Mouse (Mus musculus) forebrain, embryonic 12.5 days (tissue): ENCODE data around the gene Doc2g. TPM values are rescaled to one million over a fixed set of nuclear protein-coding genes. Genes with fewer than 3 reads are reported as not detected.

Experiments
- ATAC-seq: fragments of 200-750 bp; cut with Nextera tagmentation; 2 replicates; pipeline ENCODE4 v1.8.0; 2017; ENCODE audit warnings: moderate TSS enrichment; ENCODE audit not compliant: low FRiP score
- H3K27ac ChIP-seq: fragments of 300-500 bp; sonication (generic); 2 replicates; pipeline ENCODE4 v1.5.1; 2016; ENCODE audit warnings: mild to moderate bottlenecking
- H3K27me3 ChIP-seq: fragments of 300-500 bp; sonication (generic); 2 replicates; pipeline ENCODE4 v1.6.1; 2016; ENCODE audit warnings: mild to moderate bottlenecking
- H3K36me3 ChIP-seq: fragments of 300-500 bp; sonication (generic); replicated peaks from 2 replicates; pipeline ENCODE4 v1.6.1; 2016; ENCODE audit warnings: mild to moderate bottlenecking
- H3K4me1 ChIP-seq: fragments of 300-500 bp; sonication (generic); 2 replicates; pipeline ENCODE4 v1.6.1; 2016
- H3K4me2 ChIP-seq: fragments of 300-500 bp; sonication (generic); 2 replicates; pipeline ENCODE4 v1.6.1; 2016; ENCODE audit warnings: mild to moderate bottlenecking, moderate library complexity
- H3K4me3 ChIP-seq: fragments of 300-500 bp; sonication (generic); replicated peaks from 2 replicates; pipeline ENCODE4 v1.5.1; 2016; ENCODE audit warnings: mild to moderate bottlenecking
- H3K9ac ChIP-seq: fragments of 300-500 bp; sonication (generic); 2 replicates; pipeline ENCODE4 v1.6.1; 2016; ENCODE audit warnings: mild to moderate bottlenecking
- H3K9me3 ChIP-seq: fragments of 300-500 bp; sonication (generic); 2 replicates; pipeline ENCODE4 v1.6.1; 2016
- WGBS: fragments of 180-500 bp; shearing (Covaris S2); methylation state at CpG from one replicate; pipeline ENCODE4 v1.1.7; 2016; 5-methylcytosine and 5-hydroxymethylcytosine counted together
- polyA plus RNA-seq: library from polyadenylated mRNA; unstranded; fragments of >200 nt; fragmentation: Nextera tagmentation; extraction: Ambion mirVana; gene quantifications from 2 replicates; pipeline ENCODE4 v1.2.1, GENCODE M21; 2016

Gene Doc2g
- polyA plus RNA-seq, 1 experiment from 2014 or later = 6.3 TPM

GRCm38 (mm10) chr19:3992416-3992815 is 10.7 kb upstream of the Doc2g start, which contains the start of gene Tbx10:
Tbx10 (plus strand) TSS chr19:3992752.
- no peaks in the 10 kb centered on the region for H3K36me3 ChIP-seq
- no peak within 1 kb of the TSS for H3K4me2 ChIP-seq
- no peaks in the 10 kb centered on the region; the same call in 1 of the 2 replicates for H3K4me1 ChIP-seq
- no peak within 1 kb of the TSS for H3K9ac ChIP-seq
- 69% methylated on average over 5 of the region's 5 CpGs for WGBS
- peaks cover 6% of the 10 kb centered on the region; the same call in 1 of the 2 replicates for H3K9me3 ChIP-seq
- ATAC-seq = no peak
- peaks cover 9% of the 10 kb centered on the region for H3K27me3 ChIP-seq
- no peak within 1 kb of the TSS for H3K4me3 ChIP-seq
- H3K27ac ChIP-seq = no peak within 1 kb of the TSS

- no peak overlapping the region for H3K4me3 ChIP-seq
- 64% methylated on average over 6 of the region's 6 CpGs for WGBS
- no peak for ATAC-seq
- no peaks in the 10 kb centered on the region for H3K9me3 ChIP-seq
- H3K36me3 ChIP-seq = no peaks in the 10 kb centered on the region
- peaks cover 9% of the 10 kb centered on the region for H3K27me3 ChIP-seq
- no peak overlapping the region for H3K9ac ChIP-seq
- no peak overlapping the region for H3K4me2 ChIP-seq
- no peak overlapping the region for H3K27ac ChIP-seq
- H3K4me1 ChIP-seq = peaks cover 5% of the 10 kb centered on the region
Measured at GRCm38 (mm10) chr19:3994932-3995331, 8.2 kb upstream of the Doc2g start.

GRCm38 (mm10) chr19:3995505-3995904 is 7.6 kb upstream of the Doc2g start:
- Histone ChIP-seq H3K9ac (no peak overlapping the region), H3K36me3 (no peaks in the 10 kb centered on the region), H3K4me2 (no peak overlapping the region), H3K27ac (no peak overlapping the region), H3K27me3 (peaks cover 9% of the 10 kb centered on the region), H3K4me1 (peaks cover 5% of the 10 kb centered on the region), H3K4me3 (no peak overlapping the region), H3K9me3 (no peaks in the 10 kb centered on the region)
- no peak for ATAC-seq
- 91% methylated on average over 3 of the region's 3 CpGs for WGBS

- no peak for ATAC-seq
- no peak overlapping the region for H3K4me2 ChIP-seq
- no peak overlapping the region for H3K9ac ChIP-seq
- no peak overlapping the region for H3K27ac ChIP-seq
- 74% methylated on average over 7 of the region's 7 CpGs for WGBS
- peaks cover 9% of the 10 kb centered on the region for H3K27me3 ChIP-seq
- H3K4me3 ChIP-seq = no peak overlapping the region
- no peaks in the 10 kb centered on the region for H3K9me3 ChIP-seq
- peaks cover 8% of the 10 kb centered on the region for H3K4me1 ChIP-seq
- no peaks in the 10 kb centered on the region for H3K36me3 ChIP-seq
Measured at GRCm38 (mm10) chr19:3996106-3996505, 7.0 kb upstream of the Doc2g start.

GRCm38 (mm10) chr19:3996747-3997146 is 6.4 kb upstream of the Doc2g start:
- Histone ChIP-seq H3K27ac (no peak overlapping the region), H3K36me3 (no peaks in the 10 kb centered on the region), H3K4me3 (no peak overlapping the region), H3K4me1 (peaks cover 14% of the 10 kb centered on the region), H3K27me3 (peaks cover 9% of the 10 kb centered on the region), H3K4me2 (no peak overlapping the region), H3K9ac (no peak overlapping the region), H3K9me3 (no peaks in the 10 kb centered on the region)
- WGBS = 86% methylated on average over 8 of the region's 8 CpGs
- no peak for ATAC-seq

GRCm38 (mm10) chr19:3997231-3997630 is 5.9 kb upstream of the Doc2g start:
- no peaks in the 10 kb centered on the region for H3K9me3 ChIP-seq
- no peak overlapping the region for H3K4me2 ChIP-seq
- H3K9ac ChIP-seq = no peak overlapping the region
- no peaks in the 10 kb centered on the region for H3K36me3 ChIP-seq
- peaks cover 9% of the 10 kb centered on the region for H3K27me3 ChIP-seq
- 70% methylated on average over 8 of the region's 8 CpGs for WGBS
- no peak overlapping the region for H3K4me3 ChIP-seq
- H3K4me1 ChIP-seq = peaks cover 16% of the 10 kb centered on the region
- no peak for ATAC-seq
- no peak overlapping the region for H3K27ac ChIP-seq

- Histone ChIP-seq H3K9me3 (no peaks in the 10 kb centered on the region), H3K36me3 (no peaks in the 10 kb centered on the region), H3K4me1 (peaks cover 16% of the 10 kb centered on the region), H3K4me2 (no peak overlapping the region), H3K4me3 (no peak overlapping the region), H3K27ac (no peak overlapping the region), H3K27me3 (peaks cover 4% of the 10 kb centered on the region; the same call in 1 of the 2 replicates), H3K9ac (no peak overlapping the region)
- 79% methylated on average over 8 of the region's 8 CpGs for WGBS
- no peak for ATAC-seq
Measured at GRCm38 (mm10) chr19:3998335-3998734, 4.8 kb upstream of the Doc2g start.

- no peak for ATAC-seq
- H3K36me3 ChIP-seq = no peaks in the 10 kb centered on the region
- 0 out of 2 replicates have a peak overlapping the region, but pooled peaks have one; percentile 93 for H3K9ac ChIP-seq
- no peaks in the 10 kb centered on the region for H3K9me3 ChIP-seq
- no peak overlapping the region for H3K4me3 ChIP-seq
- 91% methylated on average over 9 of the region's 9 CpGs for WGBS
- H3K4me2 ChIP-seq = peak overlapping the region; percentile 89
- peaks cover 4% of the 10 kb centered on the region; the same call in 1 of the 2 replicates for H3K27me3 ChIP-seq
- H3K27ac ChIP-seq = no peak overlapping the region
- H3K4me1 ChIP-seq = peaks cover 16% of the 10 kb centered on the region
Measured at GRCm38 (mm10) chr19:3999121-3999730, 3.9 kb upstream of the Doc2g start.

GRCm38 (mm10) chr19:4000119-4000900 is 2.8 kb upstream of the Doc2g start, which contains the start of the genes Nudt8 and Gm49405:
Nudt8 (plus strand) TSS chr19:4000580.
Gm49405 (plus strand) TSS chr19:4000626.
- peak within 1 kb of the TSS; percentile 89 for H3K4me2 ChIP-seq
- H3K9me3 ChIP-seq = no peaks in the 10 kb centered on the region
- peaks cover 16% of the 10 kb centered on the region for H3K4me1 ChIP-seq
- peak; percentile 91 for ATAC-seq
- 0 out of 2 replicates have a peak, but pooled peaks cover 3% of the 10 kb centered on the region for H3K36me3 ChIP-seq
- H3K4me3 ChIP-seq = peak within 1 kb of the TSS; percentile 77
- under 1% methylated on average over 64 of the region's 64 CpGs for WGBS
- peak within 1 kb of the TSS; percentile 93 for H3K9ac ChIP-seq
- peak within 1 kb of the TSS; percentile 98 for H3K27ac ChIP-seq
- peaks cover 4% of the 10 kb centered on the region; the same call in 1 of the 2 replicates for H3K27me3 ChIP-seq

GRCm38 (mm10) chr19:4000949-4001525 is 2.1 kb upstream of the Doc2g start:
- H3K4me1 ChIP-seq = peaks cover 16% of the 10 kb centered on the region
- peaks cover 8% of the 10 kb centered on the region for H3K36me3 ChIP-seq
- no peaks in the 10 kb centered on the region for H3K9me3 ChIP-seq
- H3K9ac ChIP-seq = peak overlapping the region; percentile 93
- 0 out of 2 replicates have a peak, but pooled peaks have one; percentile 9 for ATAC-seq
- peak overlapping the region; percentile 77 for H3K4me3 ChIP-seq
- H3K4me2 ChIP-seq = peak overlapping the region; percentile 89
- H3K27ac ChIP-seq = peak overlapping the region; percentile 98
- H3K27me3 ChIP-seq = peaks cover 4% of the 10 kb centered on the region; the same call in 1 of the 2 replicates
- WGBS = 16% methylated on average over 17 of the region's 17 CpGs

GRCm38 (mm10) chr19:4001752-4002151 is 1.4 kb upstream of the Doc2g start:
- Histone ChIP-seq H3K27ac (no peak overlapping the region), H3K9ac (no peak overlapping the region), H3K9me3 (no peaks in the 10 kb centered on the region), H3K27me3 (peaks cover 4% of the 10 kb centered on the region; the same call in 1 of the 2 replicates), H3K4me1 (peaks cover 16% of the 10 kb centered on the region), H3K36me3 (peaks cover 16% of the 10 kb centered on the region), H3K4me2 (no peak overlapping the region), H3K4me3 (no peak overlapping the region; the same call in 1 of the 2 replicates)
- WGBS = 90% methylated on average over 5 of the region's 5 CpGs
- no peak for ATAC-seq

GRCm38 (mm10) chr19:4003641-4004040 is 528 bp downstream of the Doc2g start:
- no peak for ATAC-seq
- Histone ChIP-seq H3K4me2 (no peak overlapping the region), H3K36me3 (peaks cover 34% of the 10 kb centered on the region), H3K27ac (no peak overlapping the region), H3K27me3 (no peaks in the 10 kb centered on the region), H3K9ac (no peak overlapping the region), H3K9me3 (no peaks in the 10 kb centered on the region), H3K4me1 (peaks cover 16% of the 10 kb centered on the region), H3K4me3 (no peak overlapping the region)
- 83% methylated on average over 12 of the region's 12 CpGs for WGBS
